Mouse (Mus musculus) liver, embryonic 12.5 days (tissue): ENCODE results near the gene Vwa5b2. TPM values are rescaled to one million over a fixed set of nuclear protein-coding genes. Genes with fewer than 3 reads are reported as not detected.

ENCODE experiments used
- ATAC-seq: fragments of 200-750 bp; cut with Nextera tagmentation; 2 replicates; pipeline ENCODE4 v1.8.0; 2017; ENCODE audit warnings: moderate number of reproducible peaks, mild to moderate bottlenecking, moderate library complexity
- H3K27ac ChIP-seq: fragments of 300-500 bp; sonication (generic); 2 replicates; pipeline ENCODE4 v1.5.1; 2016; ENCODE audit warnings: mild to moderate bottlenecking
- H3K27me3 ChIP-seq: fragments of 300-500 bp; sonication (generic); replicated peaks from 2 replicates; pipeline ENCODE4 v1.6.1; 2016; ENCODE audit warnings: mild to moderate bottlenecking, moderate library complexity
- H3K36me3 ChIP-seq: fragments of 300-500 bp; sonication (generic); 2 replicates; pipeline ENCODE4 v1.6.1; 2016; ENCODE audit warnings: mild to moderate bottlenecking, moderate library complexity
- H3K4me1 ChIP-seq: fragments of 300-500 bp; sonication (generic); 2 replicates; pipeline ENCODE4 v1.6.1; 2016
- H3K4me2 ChIP-seq: fragments of 300-500 bp; sonication (generic); 2 replicates; pipeline ENCODE4 v1.6.1; 2016; ENCODE audit warnings: mild to moderate bottlenecking, moderate library complexity
- H3K4me3 ChIP-seq: fragments of 300-500 bp; sonication (generic); 2 replicates; pipeline ENCODE4 v1.5.1; 2016; ENCODE audit warnings: mild to moderate bottlenecking, moderate library complexity
- H3K9ac ChIP-seq: fragments of 300-500 bp; sonication (generic); 2 replicates; pipeline ENCODE4 v1.6.1; 2016; ENCODE audit warnings: mild to moderate bottlenecking, moderate library complexity
- H3K9me3 ChIP-seq: fragments of 300-500 bp; sonication (generic); replicated peaks from 2 replicates; pipeline ENCODE4 v1.6.1; 2016; ENCODE audit warnings: mild to moderate bottlenecking, moderate library complexity
- WGBS: fragments of 180-500 bp; shearing (Covaris S2); methylation state at CpG from one replicate; pipeline ENCODE4 v1.1.7; 2016; ENCODE audit not compliant: insufficient replicate concordance; 5-methylcytosine and 5-hydroxymethylcytosine counted together
- microRNA counts: library from miRNA; unstranded; fragments of <30 nt; microRNA quantifications from one replicate; lab custom pipeline; 2017
- microRNA-seq: library from miRNA; unstranded; fragments of <30 nt; microRNA quantifications from one replicate; pipeline ENCODE4, GENCODE M21; 2017
- polyA plus RNA-seq: library from polyadenylated mRNA; unstranded; fragments of >200 nt; fragmentation: Nextera tagmentation; extraction: Ambion mirVana; gene quantifications from 2 replicates; pipeline ENCODE4 v1.2.1, GENCODE M21; 2016

Vwa5b2 gene
- polyA plus RNA-seq, 1 experiment from 2014 or later, result 0.30 TPM

DNA sequence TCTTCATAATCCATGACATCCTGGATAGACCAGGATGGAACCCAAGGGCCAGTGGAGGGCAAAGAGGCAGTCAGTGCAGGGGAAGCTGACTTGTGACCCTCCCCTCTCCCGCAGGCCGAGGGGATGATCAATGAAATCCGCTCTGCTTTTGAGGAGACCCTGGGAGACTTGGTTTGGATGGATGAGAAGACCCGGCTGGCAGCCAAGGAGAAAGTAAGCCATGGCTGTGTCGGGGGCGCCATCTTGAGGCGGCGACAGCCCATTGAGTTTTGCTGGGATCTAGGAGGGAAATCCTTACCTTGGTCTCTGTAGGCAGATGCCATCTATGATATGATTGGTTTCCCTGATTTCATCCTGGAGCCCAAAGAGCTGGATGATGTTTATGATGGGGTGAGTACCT is 52.9 kb downstream of the Vwa5b2 start:
- Histone ChIP-seq H3K9me3 (no peaks in the 10 kb centered on the region), H3K4me2 (no peak overlapping the region), H3K9ac (no peak overlapping the region), H3K27ac (no peak overlapping the region), H3K27me3 (peaks cover 45% of the 10 kb centered on the region), H3K4me1 (no peaks in the 10 kb centered on the region), H3K4me3 (no peak overlapping the region), H3K36me3 (no peaks in the 10 kb centered on the region)
- ATAC-seq, result no peak
- WGBS, result 3% methylated on average over 8 of the region's 8 CpGs

DNA sequence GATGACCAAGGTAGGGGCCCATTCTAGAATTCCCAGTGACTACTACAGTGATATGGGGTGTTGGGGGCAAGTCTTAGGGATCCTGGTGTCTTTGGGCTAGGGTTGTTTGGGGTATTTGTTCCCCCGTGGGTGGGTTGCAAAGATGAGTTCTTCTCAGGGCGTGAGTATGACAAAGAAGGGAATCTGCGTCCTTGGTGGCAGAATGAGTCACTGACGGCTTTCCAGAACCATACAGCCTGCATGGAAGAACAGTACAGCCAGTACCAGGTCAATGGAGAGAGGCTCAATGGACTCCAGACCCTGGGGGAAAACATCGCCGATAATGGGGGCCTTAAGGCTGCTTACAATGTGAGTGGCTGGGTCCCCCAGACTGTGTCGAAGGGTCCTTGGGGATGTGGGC is 54.6 kb downstream of the Vwa5b2 start:
- peaks cover 41% of the 10 kb centered on the region for H3K27me3 ChIP-seq
- 67% methylated on average over 7 of the region's 7 CpGs for WGBS
- no peaks in the 10 kb centered on the region for H3K36me3 ChIP-seq
- no peak for ATAC-seq
- no peak overlapping the region for H3K9ac ChIP-seq
- H3K27ac ChIP-seq, result no peak overlapping the region
- no peaks in the 10 kb centered on the region for H3K9me3 ChIP-seq
- no peaks in the 10 kb centered on the region for H3K4me1 ChIP-seq
- H3K4me3 ChIP-seq, result no peak overlapping the region
- H3K4me2 ChIP-seq, result no peak overlapping the region

DNA sequence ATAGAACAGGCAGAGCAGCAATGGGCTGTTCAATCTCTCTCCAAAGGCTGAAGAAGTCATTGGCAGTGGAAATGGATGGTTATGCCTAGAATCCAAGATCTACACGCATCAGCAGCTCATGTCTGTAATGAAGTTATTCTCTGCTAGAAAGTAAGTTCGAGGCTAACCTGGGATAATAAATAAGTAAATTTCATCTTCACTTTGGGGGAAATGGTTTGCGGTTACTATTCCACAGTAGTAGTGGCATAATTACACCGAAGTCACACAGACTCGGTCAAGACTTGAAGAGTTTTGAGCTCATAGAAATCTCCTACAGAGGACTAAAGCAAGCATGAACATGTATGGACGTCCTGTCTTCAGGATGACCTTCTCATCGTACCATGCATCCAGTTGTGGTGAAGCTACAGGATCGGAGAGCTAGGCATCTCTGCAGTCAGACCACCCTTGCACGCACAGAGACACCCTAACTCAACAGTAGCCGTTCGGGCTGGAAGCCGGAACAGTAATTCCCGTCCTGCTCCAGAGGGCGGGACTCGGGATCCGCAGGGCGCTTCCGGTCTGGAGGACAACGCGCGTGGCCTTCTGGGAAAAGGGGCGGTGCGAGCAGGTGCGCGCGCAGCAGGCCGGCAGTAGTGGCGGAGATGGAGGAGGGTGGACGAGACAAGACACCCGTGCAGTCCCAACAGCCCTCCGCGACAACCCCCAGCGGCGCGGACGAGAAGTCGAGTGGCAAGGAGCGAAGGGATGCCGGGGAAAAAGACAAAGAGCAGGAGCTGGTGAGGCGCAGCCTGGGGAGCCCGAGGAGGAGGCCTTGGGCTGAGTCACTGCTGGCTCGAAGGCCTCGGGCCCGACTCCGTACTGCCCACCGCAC is 62.0 kb downstream of the Vwa5b2 start, which contains the start of gene Psmd2:
Gene Psmd2 (plus strand): TSS at position 577 of the 871 bp plus-strand sequence.
- peak within 1 kb of the TSS; percentile 81 for H3K9ac ChIP-seq
- H3K36me3 ChIP-seq, result peaks cover 34% of the 10 kb centered on the region
- H3K27ac ChIP-seq, result peak within 1 kb of the TSS; percentile 52
- 1% methylated on average over 46 of the region's 46 CpGs for WGBS
- ATAC-seq, result peak; percentile 95
- H3K27me3 ChIP-seq, result 0 out of 2 replicates have a peak, but pooled peaks cover 11% of the 10 kb centered on the region
- peaks cover 18% of the 10 kb centered on the region for H3K4me1 ChIP-seq
- H3K9me3 ChIP-seq, result no peaks in the 10 kb centered on the region
- peak within 1 kb of the TSS; percentile 81 for H3K4me2 ChIP-seq
- H3K4me3 ChIP-seq, result peak within 1 kb of the TSS; percentile 81

- H3K36me3 ChIP-seq, result peaks cover 41% of the 10 kb centered on the region
- H3K9me3 ChIP-seq, result no peaks in the 10 kb centered on the region
- ATAC-seq, result peak; percentile 51; the same call in 1 of the 2 replicates
- peak overlapping the region; percentile 81 for H3K4me3 ChIP-seq
- H3K27ac ChIP-seq, result peak overlapping the region; percentile 52
- H3K4me2 ChIP-seq, result peak overlapping the region; percentile 81
- H3K4me1 ChIP-seq, result peaks cover 18% of the 10 kb centered on the region
- WGBS, result 8% methylated on average over 12 of the region's 12 CpGs
- peak overlapping the region; percentile 81 for H3K9ac ChIP-seq
- H3K27me3 ChIP-seq, result 0 out of 2 replicates have a peak, but pooled peaks cover 5% of the 10 kb centered on the region
These were observed 62.7 kb downstream of the Vwa5b2 start for GRCm38 (mm10) chr16:20651947-20652310.

DNA sequence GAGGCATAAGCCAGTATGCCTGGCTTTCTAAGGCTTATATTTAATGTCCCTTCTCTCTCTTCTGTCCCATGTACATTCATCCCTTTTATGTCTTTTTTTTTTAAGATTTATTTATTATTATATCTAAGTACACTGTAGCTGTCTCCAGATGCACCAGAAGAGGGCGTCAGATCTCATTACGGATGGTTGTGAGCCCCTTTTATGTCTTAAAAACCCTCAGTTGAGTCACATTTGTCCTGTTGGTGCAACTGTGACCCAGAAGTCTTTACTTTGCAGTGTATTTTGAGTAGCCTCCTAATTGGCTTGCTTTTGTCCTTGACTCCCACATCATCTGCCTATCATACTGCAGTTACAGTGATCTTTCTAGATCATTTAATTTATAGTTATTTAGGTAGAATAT is 64.0 kb downstream of the Vwa5b2 start:
- H3K27ac ChIP-seq, result no peak overlapping the region
- no peaks in the 10 kb centered on the region for H3K9me3 ChIP-seq
- 47% methylated on average over 2 of the region's 2 CpGs for WGBS
- no peak overlapping the region for H3K9ac ChIP-seq
- no peaks in the 10 kb centered on the region for H3K27me3 ChIP-seq
- H3K4me2 ChIP-seq, result peak overlapping the region; percentile 81
- H3K4me3 ChIP-seq, result peak overlapping the region; percentile 81
- ATAC-seq, result no peak
- peaks cover 55% of the 10 kb centered on the region for H3K36me3 ChIP-seq
- H3K4me1 ChIP-seq, result peaks cover 18% of the 10 kb centered on the region

MicroRNAs encoded within 50 kb of the gene (microRNA counts, 519-probe panel; counts per million panel counts)
- microRNA mmu-miR-1224 (lab: Ali Mortazavi, UCI), result 6,088 counts per million, percentile 92 among the panel's probes with 10 or more counts

Small RNA genes lying within 50 kb of the gene (microRNA-seq; reads per million reads assigned to microRNA genes)
- gene Mir1224, result 2.1 reads per million

Other genes starting within 250 kb of the Vwa5b2 start
- gene Abcc5, start 163.1 kb upstream of the Vwa5b2 start, polyA plus RNA-seq, result 28.6 and 30.3 TPM in 2 replicates
- gene Eif2b5, start 90.7 kb upstream of the Vwa5b2 start, polyA plus RNA-seq, result 90.0 and 99.7 TPM in 2 replicates
- gene Dvl3, start 72.5 kb upstream of the Vwa5b2 start, polyA plus RNA-seq, result 8.0 and 8.8 TPM in 2 replicates
- gene Ap2m1, start 54.0 kb upstream of the Vwa5b2 start, polyA plus RNA-seq, result 463 and 468 TPM in 2 replicates
- 38.8 and 40.5 TPM in 2 replicates for gene Abcf3, start 40.9 kb upstream of the Vwa5b2 start, polyA plus RNA-seq
- gene Eef1akmt4, start 22.1 kb downstream of the Vwa5b2 start, polyA plus RNA-seq, result 27.4 and 28.6 TPM in 2 replicates
- 0.21 TPM in 1 of 2 replicates, not detected in the other for gene Gm49333, start 22.1 kb downstream of the Vwa5b2 start, polyA plus RNA-seq
- 35.0 and 36.0 TPM in 2 replicates for gene Alg3, start 22.3 kb downstream of the Vwa5b2 start, polyA plus RNA-seq
- gene Camk2n2, start 31.8 kb downstream of the Vwa5b2 start, polyA plus RNA-seq, result 0.56 and 0.61 TPM in 2 replicates
- gene Ece2, start 40.4 kb downstream of the Vwa5b2 start, polyA plus RNA-seq, result 0.53 TPM in 1 of 2 replicates, not detected in the other
- gene Psmd2, start 62.2 kb downstream of the Vwa5b2 start, polyA plus RNA-seq, result 277 and 289 TPM in 2 replicates
- gene Eif4g1, start 78.8 kb downstream of the Vwa5b2 start, polyA plus RNA-seq, result 180 and 187 TPM in 2 replicates
- gene Fam131a, start 103.8 kb downstream of the Vwa5b2 start, polyA plus RNA-seq, result 2.1 and 2.6 TPM in 2 replicates
- 66.1 and 68.4 TPM in 2 replicates for gene Polr2h, start 128.2 kb downstream of the Vwa5b2 start, polyA plus RNA-seq
- 14.0 and 14.5 TPM in 2 replicates for gene Clcn2, start 128.3 kb downstream of the Vwa5b2 start, polyA plus RNA-seq
- 0.54 and 0.96 TPM in 2 replicates for gene Chrd, start 143.7 kb downstream of the Vwa5b2 start, polyA plus RNA-seq
- gene Thpo, start 145.0 kb downstream of the Vwa5b2 start, polyA plus RNA-seq, result 2.7 and 2.8 TPM in 2 replicates